Mouse (Mus musculus) C2C12 (cell line): ENCODE results near the gene Slco2a1.

Source experiments
- CEBPB ChIP-seq: IDR thresholded peaks from one replicate; pipeline ENCODE4 v1.6.1; 2011; ENCODE audit warnings: low read depth, mild to moderate bottlenecking, control low read depth, moderate library complexity
- CTCF ChIP-seq: IDR thresholded peaks from one replicate; pipeline ENCODE4 v1.5.1; 2011; ENCODE audit not compliant: control insufficient read depth, insufficient read depth, insufficient read length
- MAX ChIP-seq: IDR thresholded peaks from one replicate; pipeline ENCODE4 v1.6.1; 2011; ENCODE audit warnings: mild to moderate bottlenecking, control low read depth
- MYOD1 ChIP-seq: IDR thresholded peaks from one replicate; pipeline ENCODE4 v1.6.1; 2011; ENCODE audit warnings: low read depth; ENCODE audit not compliant: control insufficient read depth, insufficient read length
- USF1 ChIP-seq: IDR thresholded peaks from one replicate; pipeline ENCODE4 v1.6.1; 2011; ENCODE audit warnings: low read depth, mild to moderate bottlenecking, control low read depth, moderate library complexity

DNA sequence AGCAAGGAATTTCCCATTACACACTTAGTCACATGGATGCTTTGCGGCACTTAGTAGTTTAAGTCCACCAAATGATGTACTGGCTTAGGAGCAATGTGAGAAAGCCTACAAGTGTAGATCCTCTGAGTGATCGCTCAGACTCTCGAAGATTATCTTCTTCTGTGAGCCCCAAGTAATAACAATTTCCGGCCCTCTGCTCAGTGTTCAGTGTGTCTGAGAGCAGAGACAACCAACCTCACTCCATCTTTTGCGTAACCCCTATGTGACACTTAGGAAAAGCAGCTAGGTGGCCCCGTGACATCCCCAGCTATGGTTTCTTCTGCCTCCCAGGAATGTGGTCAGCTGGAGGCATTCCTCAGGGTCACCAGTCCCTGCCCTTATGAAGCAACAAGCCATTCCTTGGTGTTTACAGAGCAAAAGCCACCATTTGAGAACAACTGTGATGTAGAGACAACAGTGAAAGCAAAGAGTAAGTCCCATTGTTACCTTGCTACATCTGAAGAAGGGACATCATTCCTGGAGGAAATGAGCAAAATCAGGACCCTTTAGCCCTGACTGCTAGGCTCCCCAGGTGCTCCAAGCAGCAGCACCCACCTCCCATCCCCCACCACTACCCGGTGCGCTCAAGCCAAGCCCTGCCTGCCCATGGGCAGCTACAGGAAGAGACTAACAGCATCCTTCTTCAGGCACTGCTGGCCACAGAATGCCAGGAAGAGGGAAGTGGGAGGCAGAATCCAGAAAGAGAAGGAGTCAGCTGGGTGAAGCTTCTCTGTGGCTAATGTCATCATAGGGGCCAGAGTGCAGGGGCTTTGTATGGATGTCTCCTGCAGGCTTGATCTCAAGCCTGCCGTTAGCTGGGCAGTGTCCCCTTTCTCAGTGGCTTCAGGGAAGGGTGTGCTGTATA lies 37.2 kb upstream of the Slco2a1 start:
- TF ChIP-seq CTCF (no peak), USF1 (no peak), CEBPB (no peak), MAX (no peak), MYOD1 (no peak)
